Mouse (Mus musculus) monocyte, adult 2 months (primary cell): Measurements from ENCODE around the gene Fshb.

Experiments used
- DNase-seq, 2 experiments: peaks; one replicate each; pipeline ENCODE4 v3.0.0; 2022; ENCODE audit warnings: low spot score in 2 of 2, low read depth in 1 of 2

Gene Fshb

DNA sequence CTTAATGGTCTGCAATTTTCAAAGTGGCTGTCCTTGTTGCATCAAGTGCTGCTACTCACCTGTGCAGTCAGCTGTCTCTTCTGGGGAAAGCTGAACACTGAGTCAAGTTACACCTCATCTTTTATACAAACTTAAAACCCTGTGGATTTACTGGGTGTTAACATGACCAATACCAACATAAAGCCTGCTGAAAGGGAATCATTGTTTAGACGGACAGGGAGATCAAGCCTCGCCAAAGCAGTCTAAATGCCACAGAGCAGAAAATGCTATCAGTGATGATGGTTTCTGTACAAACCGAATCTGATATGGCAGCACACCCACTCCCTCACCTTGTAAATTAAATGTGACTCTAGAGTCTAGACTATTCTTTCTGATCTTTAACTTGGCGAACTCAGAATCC lies at the start of gene Fshb:
Gene Fshb (minus strand): TSS at position 101 of the 400 bp plus-strand sequence.
- DNase-seq = no peak

DNA sequence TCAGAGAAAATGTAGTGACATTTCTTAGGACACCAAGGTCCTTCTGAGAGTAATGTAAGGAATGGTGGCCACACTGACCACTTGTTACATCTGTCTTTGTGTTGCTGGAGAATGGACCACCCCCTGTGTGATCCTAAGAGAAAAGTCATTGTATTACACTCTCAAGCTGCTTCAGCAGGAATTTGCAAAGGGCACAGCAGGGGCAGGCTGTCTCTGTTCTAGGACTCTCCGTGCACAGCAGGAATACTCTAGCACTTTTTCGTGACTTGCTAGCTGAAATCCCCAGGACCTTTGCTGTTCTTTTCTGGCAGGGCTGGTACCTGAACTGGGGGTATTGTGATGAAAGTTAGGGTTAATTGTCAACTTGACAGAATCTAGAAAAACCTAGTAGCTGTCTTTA lies 24.8 kb upstream of the Fshb start:
- DNase-seq = no peak

DNA sequence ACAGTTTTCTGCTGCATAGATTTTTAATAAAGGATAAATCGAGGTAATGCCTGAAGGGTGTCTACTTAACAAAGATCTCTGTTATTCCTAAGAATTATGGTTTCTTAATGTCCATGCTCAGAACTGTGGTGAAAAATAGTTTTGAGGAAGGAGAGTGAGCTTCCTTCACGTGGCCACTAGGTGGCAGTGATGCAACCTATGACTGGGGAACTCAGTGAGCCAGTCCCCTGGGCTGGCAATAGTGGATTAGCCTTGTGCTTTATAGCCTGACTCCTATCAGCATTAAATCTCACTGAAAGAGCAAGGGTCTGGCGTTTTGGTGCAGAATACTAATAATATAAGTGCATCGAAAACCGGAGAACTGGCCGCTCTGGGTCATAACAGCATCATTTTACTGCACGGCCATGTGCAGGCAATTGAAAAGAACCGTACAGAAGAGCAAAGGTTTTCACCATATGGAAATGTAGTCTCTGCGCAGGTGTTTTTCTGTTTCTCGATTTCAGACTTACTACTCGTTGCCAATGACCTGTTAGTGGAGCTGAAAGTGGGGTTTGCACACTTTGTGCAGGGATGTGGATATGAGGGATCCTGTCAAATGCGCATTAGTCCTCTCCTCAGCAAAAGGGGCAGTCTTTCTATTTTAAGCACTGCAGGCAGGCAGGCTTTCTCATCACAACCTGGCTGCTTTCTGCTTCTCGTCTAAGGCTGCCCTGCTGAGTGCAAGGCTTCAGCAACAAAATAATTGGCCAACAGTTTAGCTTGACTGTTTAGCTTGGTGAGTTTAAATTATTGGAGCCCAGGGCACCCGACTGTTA lies 23.8 kb upstream of the Fshb start:
- no peak for DNase-seq

DNA sequence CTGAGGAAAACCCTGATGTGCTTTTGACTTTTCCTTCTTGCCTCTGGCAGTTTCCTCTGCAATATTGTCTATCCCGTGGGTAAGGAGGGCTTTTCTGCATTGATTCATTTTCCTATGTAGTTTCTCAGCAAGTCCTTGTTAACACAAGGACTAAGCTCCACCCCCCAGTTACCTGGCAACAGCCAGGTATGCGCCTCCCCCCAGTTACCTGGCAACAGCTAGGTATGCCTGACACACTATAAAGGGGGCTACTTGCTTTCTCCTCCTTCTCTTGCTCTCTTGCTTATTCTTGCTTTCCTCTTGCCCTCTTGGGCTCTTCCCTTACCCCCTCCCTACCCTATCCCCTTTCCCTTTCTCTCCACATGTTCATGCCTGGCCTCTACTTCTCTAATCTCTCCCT lies 3.8 kb upstream of the Fshb start:
- no peak for DNase-seq

DNA sequence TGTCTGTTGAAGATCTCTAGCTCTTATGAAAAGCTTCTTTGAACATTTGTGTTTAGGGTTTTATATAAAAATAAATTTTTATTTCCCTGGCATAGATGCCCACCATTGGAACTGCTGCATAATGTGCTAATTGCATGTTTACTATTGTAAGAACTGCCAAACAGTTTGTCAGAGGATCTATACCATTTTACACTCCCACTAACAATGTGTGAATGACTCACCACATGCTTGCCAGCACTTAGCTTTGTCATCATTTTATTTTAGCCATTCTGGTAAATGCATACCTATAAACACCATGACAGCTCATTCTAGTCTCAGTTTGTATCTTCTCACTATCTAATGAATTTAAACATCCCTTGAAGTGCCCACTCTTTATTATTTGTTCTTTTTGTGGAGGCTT lies 13.5 kb downstream of the Fshb start:
- no peak for DNase-seq

DNA sequence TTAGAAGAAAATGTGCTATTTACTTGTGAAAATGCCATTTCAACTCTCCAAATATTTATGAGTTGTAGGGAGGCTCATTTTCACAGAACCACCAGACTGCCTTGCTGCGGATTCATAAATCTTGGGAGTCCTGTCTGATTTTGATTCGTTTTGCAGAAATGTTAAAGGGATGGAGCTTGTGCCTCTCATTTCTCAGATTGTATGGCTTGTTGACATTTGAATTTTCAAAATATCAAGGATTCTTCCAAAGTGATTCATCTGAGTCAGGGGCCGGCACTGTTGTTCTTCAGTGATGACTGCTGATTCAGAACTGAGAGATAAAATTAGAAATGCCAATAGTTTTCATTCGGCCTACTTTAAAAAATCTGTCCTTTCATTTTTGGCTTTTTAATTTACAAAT lies 18.6 kb downstream of the Fshb start:
- no peak for DNase-seq

DNA sequence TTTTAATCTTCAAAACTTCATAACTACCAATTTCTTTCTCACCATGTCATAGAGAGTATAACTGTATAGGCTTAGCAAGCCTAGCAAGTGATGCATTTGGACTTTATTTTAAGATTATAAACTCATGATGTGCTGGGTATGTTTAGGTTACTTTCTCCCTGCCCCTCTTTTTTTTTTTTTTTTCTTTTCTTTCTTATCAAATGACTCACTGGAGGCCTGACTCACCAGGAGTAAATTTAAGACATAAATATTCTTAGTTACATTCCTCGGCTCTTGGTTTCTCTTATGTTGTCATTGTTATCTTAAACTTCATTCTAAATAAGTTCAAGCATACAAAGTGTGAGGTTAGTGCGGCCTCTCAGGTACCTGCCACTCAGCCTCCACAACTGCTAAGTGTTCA lies 23.5 kb downstream of the Fshb start:
- no peak for DNase-seq

DNA sequence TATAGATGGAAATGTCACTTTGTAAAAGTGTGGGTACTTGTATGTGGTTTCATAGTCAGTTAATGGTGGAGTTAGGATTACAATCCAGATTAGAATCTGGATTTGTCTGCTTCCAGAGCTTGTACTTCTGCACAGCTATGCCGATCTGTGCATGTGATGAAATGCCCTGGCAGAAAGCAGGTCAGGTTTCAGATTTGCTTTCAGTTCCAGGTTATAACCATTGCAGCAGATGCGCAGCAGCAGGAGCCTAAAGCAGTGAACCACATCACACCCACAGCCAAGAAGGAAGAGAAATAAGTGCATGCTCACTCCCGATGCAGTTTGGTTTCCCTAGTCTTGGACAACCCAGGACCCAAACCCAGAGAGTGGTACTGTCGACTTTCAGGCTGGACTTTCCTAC lies 34.8 kb downstream of the Fshb start:
- no peak for DNase-seq

DNA sequence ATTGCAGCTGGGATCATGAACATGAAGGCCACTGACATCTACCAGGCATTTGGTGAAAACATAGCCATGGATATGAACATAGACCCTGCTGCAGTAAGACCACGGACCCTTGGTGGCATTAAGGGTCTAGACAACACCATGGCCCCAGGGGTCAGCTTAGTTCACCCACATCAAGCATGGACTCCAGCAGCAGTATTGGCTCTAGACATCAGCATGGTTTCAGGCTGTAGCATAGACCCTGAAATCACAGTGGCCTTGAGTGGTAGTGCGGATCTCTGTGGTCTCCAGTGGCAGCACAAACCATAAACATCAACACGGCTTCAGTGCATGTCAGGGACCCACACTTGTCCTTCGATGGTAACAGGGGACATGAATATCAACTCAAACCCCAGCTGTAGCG lies 36.7 kb downstream of the Fshb start:
- no peak for DNase-seq

DNA sequence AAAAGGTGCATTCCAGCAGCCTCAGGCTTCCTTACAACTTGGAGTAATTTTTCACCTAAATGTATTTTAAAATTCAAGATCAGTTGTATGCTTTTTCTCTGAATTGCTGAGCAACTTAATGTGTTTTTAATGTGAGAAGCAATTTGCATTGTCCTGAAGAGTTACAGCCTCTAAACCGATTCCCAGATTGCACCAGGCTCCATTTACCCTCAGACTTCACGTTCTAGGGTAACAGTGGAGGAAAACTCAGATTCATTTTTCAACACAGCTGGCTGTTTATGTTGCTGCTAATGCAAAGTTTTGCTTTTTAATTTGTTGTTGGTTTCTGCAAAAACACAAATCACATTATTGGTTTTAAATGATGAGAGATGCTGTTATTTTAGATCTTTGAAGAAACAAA lies 40.1 kb downstream of the Fshb start:
- DNase-seq = no peak

DNA sequence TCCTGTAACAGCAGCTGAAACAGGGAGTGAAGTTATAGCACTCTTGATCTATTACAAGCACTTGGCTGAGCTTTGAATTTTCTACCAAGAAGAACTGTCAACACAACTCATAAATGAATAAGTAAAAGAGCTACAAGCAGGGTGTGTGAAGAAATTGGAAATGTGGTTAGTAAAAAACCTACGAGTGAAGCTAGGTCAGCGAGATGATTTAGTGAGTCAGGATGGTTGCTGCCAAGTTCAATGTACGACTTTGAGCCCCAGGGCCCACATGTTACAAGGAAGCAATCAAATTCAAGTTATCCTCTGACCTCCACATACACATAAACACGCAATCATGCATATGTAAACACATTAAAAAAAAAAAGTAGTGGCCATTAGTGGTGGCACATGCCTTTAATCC lies 46.3 kb downstream of the Fshb start:
- DNase-seq = no peak

DNA sequence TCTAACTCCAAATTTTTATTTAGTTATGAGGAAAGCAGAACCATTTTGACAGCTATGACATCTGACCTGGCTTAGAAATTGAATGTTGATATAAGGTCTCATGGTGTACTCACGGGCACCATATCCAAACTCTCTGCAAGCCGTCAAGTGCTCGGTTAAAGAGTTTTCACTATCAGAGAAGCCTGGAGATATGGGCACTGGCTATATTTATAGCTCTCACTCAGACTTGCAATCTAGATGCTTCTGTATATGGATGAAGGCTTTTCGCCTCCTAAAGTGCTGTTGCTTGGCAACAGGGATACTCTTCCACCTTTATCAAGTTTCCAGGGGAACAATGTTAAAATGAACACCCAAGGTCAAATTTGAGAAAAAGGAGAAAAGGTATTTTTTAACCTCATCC lies 47.1 kb downstream of the Fshb start:
- DNase-seq = no peak

DNA sequence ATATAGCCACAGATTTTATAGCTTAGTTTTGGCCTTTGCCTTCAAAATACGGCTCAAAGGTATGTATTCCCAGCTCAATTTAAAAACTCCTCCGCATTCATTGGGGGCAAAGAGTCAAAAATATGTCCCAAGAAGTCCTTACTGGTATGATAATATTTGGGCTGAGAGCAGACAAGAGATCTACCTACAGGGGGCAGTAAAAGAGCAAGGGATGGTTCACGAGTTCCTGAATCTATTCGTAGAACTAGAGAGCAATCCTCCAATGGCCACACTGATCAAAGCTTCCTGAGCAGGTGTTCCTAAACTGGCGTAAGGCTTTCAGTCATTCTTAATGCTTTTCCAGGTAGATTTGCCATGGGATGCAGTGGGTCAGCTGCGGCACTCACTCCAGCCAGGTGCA lies 49.3 kb downstream of the Fshb start:
- DNase-seq = no peak

DNA sequence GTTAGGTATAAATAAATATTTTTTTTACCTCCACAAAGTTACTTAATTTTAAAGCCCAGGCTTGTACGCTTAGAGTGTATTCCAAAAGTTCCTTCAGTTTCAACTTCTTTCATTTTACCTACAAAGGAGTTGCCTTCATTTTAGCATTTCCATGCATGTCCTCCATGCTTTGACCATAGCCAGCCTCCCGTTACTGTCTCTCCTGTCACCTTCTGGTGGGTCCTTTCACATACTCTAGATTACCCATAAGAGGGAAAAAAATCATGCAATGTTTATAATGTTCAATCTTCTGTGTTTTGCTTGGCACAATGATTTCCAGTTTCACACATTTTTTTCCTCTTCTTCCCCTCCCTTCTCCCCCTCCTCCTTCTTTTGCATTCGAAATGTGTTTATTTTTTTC lies 53.1 kb downstream of the Fshb start:
- no peak for DNase-seq
